Mouse (Mus musculus): ENCODE data around the gene Hnrnpul1.
A peak's percentile ranks its signal among the peaks of the same experiment; 100 is the strongest.
"Not testable (repeated sequence)": the region's sequence is repeated elsewhere in the genome, so short reads cannot be mapped to it uniquely, and the experiment has no call there.

The Hnrnpul1 gene

GRCm38 (mm10) chr7:25780021-25780420 lies 25.5 kb upstream of the Hnrnpul1 start:
- no peak for DNase-seq

GRCm38 (mm10) chr7:25768229-25768628 lies 13.7 kb upstream of the Hnrnpul1 start:
- no peak for DNase-seq

- DNase-seq, result no peak
Measured at GRCm38 (mm10) chr7:25766108-25766507, 11.6 kb upstream of the Hnrnpul1 start.

- no peak for DNase-seq
Measured at GRCm38 (mm10) chr7:25764221-25764620, 9.7 kb upstream of the Hnrnpul1 start.

GRCm38 (mm10) chr7:25763678-25764077 lies 9.1 kb upstream of the Hnrnpul1 start:
- no peak for DNase-seq

- DNase-seq, result no peak
Measured at GRCm38 (mm10) chr7:25761354-25761753, 6.8 kb upstream of the Hnrnpul1 start.

- DNase-seq, result peak; percentile 92
Measured at GRCm38 (mm10) chr7:25756011-25756410, 1.5 kb upstream of the Hnrnpul1 start.

- no peak for DNase-seq
Measured at GRCm38 (mm10) chr7:25755468-25755833, 894 bp upstream of the Hnrnpul1 start.

GRCm38 (mm10) chr7:25754439-25754737 lies 169 bp downstream of the Hnrnpul1 start:
- DNase-seq, result no peak

GRCm38 (mm10) chr7:25753643-25754438 lies 716 bp downstream of the Hnrnpul1 start:
- no peak for DNase-seq

- DNase-seq, result no peak
Measured at GRCm38 (mm10) chr7:25753076-25753475, 1.5 kb downstream of the Hnrnpul1 start.

- DNase-seq, result no peak
Measured at GRCm38 (mm10) chr7:25746844-25747243, 7.7 kb downstream of the Hnrnpul1 start.

- DNase-seq, result no peak
Measured at GRCm38 (mm10) chr7:25738277-25738676, 16.3 kb downstream of the Hnrnpul1 start.

- DNase-seq, result no peak
Measured at GRCm38 (mm10) chr7:25736920-25737319, 17.6 kb downstream of the Hnrnpul1 start.

GRCm38 (mm10) chr7:25734991-25735390 lies 19.6 kb downstream of the Hnrnpul1 start:
- DNase-seq, result no peak

GRCm38 (mm10) chr7:25731294-25732055 lies 23.1 kb downstream of the Hnrnpul1 start:
- no peak for DNase-seq

- no peak for DNase-seq
Measured at GRCm38 (mm10) chr7:25729862-25730261, 24.7 kb downstream of the Hnrnpul1 start.

- no peak for DNase-seq
Measured at GRCm38 (mm10) chr7:25729396-25729795, 25.2 kb downstream of the Hnrnpul1 start.

GRCm38 (mm10) chr7:25727800-25728199 lies 26.8 kb downstream of the Hnrnpul1 start:
- no peak for DNase-seq

- no peak for DNase-seq
Measured at GRCm38 (mm10) chr7:25725886-25726285, 28.7 kb downstream of the Hnrnpul1 start.

GRCm38 (mm10) chr7:25721776-25722175 lies 32.8 kb downstream of the Hnrnpul1 start:
- DNase-seq, result not testable (repeated sequence)

- no peak for DNase-seq
Measured at GRCm38 (mm10) chr7:25720760-25721159, 33.8 kb downstream of the Hnrnpul1 start.

GRCm38 (mm10) chr7:25719761-25720610 lies 34.6 kb downstream of the Hnrnpul1 start:
- peak; percentile 86 for DNase-seq

All from kidney, adult 18-20 months (tissue).